Mouse (Mus musculus): ENCODE results near the gene Nxpe4. TPM values are rescaled to one million over a fixed set of nuclear protein-coding genes. Genes with fewer than 3 reads are reported as not detected.
"Not testable (repeated sequence)": the region's sequence is repeated elsewhere in the genome, so short reads cannot be mapped to it uniquely, and the experiment has no call there.

Gene Nxpe4
- polyA plus RNA-seq (2015; fragmentation: Nextera tagmentation; extraction: Ambion mirVana): 7.4 and 7.8 TPM in 2 replicates

GRCm38 (mm10) chr9:48161505-48162192 is at the start of gene Nxpe4:
Gene Nxpe4, plus strand, starts transcription at chr9:48162023.
- peak within 1 kb of the TSS; percentile 68 for H3K4me2 ChIP-seq (ENCODE audit: low read length)
- no peak within 1 kb of the TSS for H3K27ac ChIP-seq (ENCODE audit: low read length)
- H3K36me3 ChIP-seq (ENCODE audit: control insufficient read depth, insufficient read depth): no peaks in the 10 kb centered on the region
- no peaks in the 10 kb centered on the region for H3K9me3 ChIP-seq (ENCODE audit: control insufficient read depth, low read length)
- peaks cover 7% of the 10 kb centered on the region for H3K4me1 ChIP-seq (replicated peaks; ENCODE audit: control insufficient read depth, insufficient read depth, low read length)
- peak; percentile 89 for ATAC-seq
- 31% methylated on average over 12 of the region's 12 CpGs for WGBS
- H3K9ac ChIP-seq (replicated peaks; ENCODE audit: low read depth, low read length): peak within 1 kb of the TSS; percentile 44
- peak within 1 kb of the TSS; percentile 49 for H3K4me3 ChIP-seq (replicated peaks; ENCODE audit: low read length)
- 0 out of 2 replicates have a peak, but pooled peaks cover 3% of the 10 kb centered on the region for H3K27me3 ChIP-seq (replicated peaks; ENCODE audit: control insufficient read depth, insufficient read depth, low read length)

- Histone ChIP-seq H3K36me3 (ENCODE audit: control insufficient read depth, insufficient read depth) (no peaks in the 10 kb centered on the region), H3K9me3 (ENCODE audit: control insufficient read depth, low read length) (no peaks in the 10 kb centered on the region), H3K4me3 (replicated peaks; ENCODE audit: low read length) (no peak overlapping the region), H3K27ac (ENCODE audit: low read length) (no peak overlapping the region), H3K27me3 (replicated peaks; ENCODE audit: control insufficient read depth, insufficient read depth, low read length) (0 out of 2 replicates have a peak, but pooled peaks cover 7% of the 10 kb centered on the region), H3K9ac (replicated peaks; ENCODE audit: low read depth, low read length) (no peak overlapping the region), H3K4me1 (replicated peaks; ENCODE audit: control insufficient read depth, insufficient read depth, low read length) (no peaks in the 10 kb centered on the region), H3K4me2 (ENCODE audit: low read length) (no peak overlapping the region)
- 50% methylated on average over 3 of the region's 3 CpGs for WGBS
- ATAC-seq: no peak
Observed at GRCm38 (mm10) chr9:48126815-48127214, 35.0 kb upstream of the Nxpe4 start.

DNA sequence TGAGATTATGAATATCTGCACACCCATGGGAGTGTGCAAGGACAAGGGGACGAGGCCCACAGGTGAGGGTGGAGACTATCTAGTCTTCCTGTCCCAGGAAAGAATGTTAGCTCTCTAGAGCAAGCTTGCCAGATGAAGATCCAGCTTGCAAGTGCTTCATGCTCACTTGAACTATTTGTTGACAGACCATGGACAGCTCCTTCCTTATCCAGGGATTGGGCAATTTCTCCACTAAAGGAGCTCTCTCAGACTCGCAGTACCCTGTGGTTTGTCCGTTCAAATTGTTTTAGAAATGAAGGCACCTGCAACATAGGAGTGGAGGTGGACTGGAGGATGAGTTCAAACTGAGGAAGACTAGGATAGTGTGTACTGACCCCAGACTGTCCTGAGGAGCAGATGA is 24.3 kb upstream of the Nxpe4 start:
- H3K4me1 ChIP-seq (replicated peaks; ENCODE audit: control insufficient read depth, insufficient read depth, low read length): peaks cover 3% of the 10 kb centered on the region; the same call in 1 of the 2 replicates
- H3K36me3 ChIP-seq (ENCODE audit: control insufficient read depth, insufficient read depth): no peaks in the 10 kb centered on the region
- no peak overlapping the region for H3K27ac ChIP-seq (ENCODE audit: low read length)
- 55% methylated on average over 3 of the region's 3 CpGs for WGBS
- no peak overlapping the region for H3K9ac ChIP-seq (replicated peaks; ENCODE audit: low read depth, low read length)
- no peak overlapping the region for H3K4me3 ChIP-seq (replicated peaks; ENCODE audit: low read length)
- H3K9me3 ChIP-seq (ENCODE audit: control insufficient read depth, low read length): no peaks in the 10 kb centered on the region
- no peak overlapping the region for H3K4me2 ChIP-seq (ENCODE audit: low read length)
- peaks cover 30% of the 10 kb centered on the region for H3K27me3 ChIP-seq (replicated peaks; ENCODE audit: control insufficient read depth, insufficient read depth, low read length)
- ATAC-seq: no peak

- ATAC-seq: no peak
- no peaks in the 10 kb centered on the region for H3K9me3 ChIP-seq (ENCODE audit: control insufficient read depth, low read length)
- H3K27me3 ChIP-seq (replicated peaks; ENCODE audit: control insufficient read depth, insufficient read depth, low read length): peaks cover 33% of the 10 kb centered on the region
- H3K4me2 ChIP-seq (ENCODE audit: low read length): no peak overlapping the region
- 7% methylated on average over 8 of the region's 8 CpGs for WGBS
- peaks cover 3% of the 10 kb centered on the region; the same call in 1 of the 2 replicates for H3K4me1 ChIP-seq (replicated peaks; ENCODE audit: control insufficient read depth, insufficient read depth, low read length)
- H3K36me3 ChIP-seq (ENCODE audit: control insufficient read depth, insufficient read depth): no peaks in the 10 kb centered on the region
- H3K9ac ChIP-seq (replicated peaks; ENCODE audit: low read depth, low read length): no peak overlapping the region
- H3K27ac ChIP-seq (ENCODE audit: low read length): no peak overlapping the region
- H3K4me3 ChIP-seq (replicated peaks; ENCODE audit: low read length): no peak overlapping the region
Observed at GRCm38 (mm10) chr9:48140485-48141411, 21.1 kb upstream of the Nxpe4 start.

GRCm38 (mm10) chr9:48142646-48143045 is 19.2 kb upstream of the Nxpe4 start:
- Histone ChIP-seq H3K9me3 (ENCODE audit: control insufficient read depth, low read length) (no peaks in the 10 kb centered on the region), H3K9ac (replicated peaks; ENCODE audit: low read depth, low read length) (no peak overlapping the region), H3K27ac (ENCODE audit: low read length) (no peak overlapping the region), H3K27me3 (replicated peaks; ENCODE audit: control insufficient read depth, insufficient read depth, low read length) (peaks cover 22% of the 10 kb centered on the region; the same call in 1 of the 2 replicates), H3K4me3 (replicated peaks; ENCODE audit: low read length) (no peak overlapping the region), H3K36me3 (ENCODE audit: control insufficient read depth, insufficient read depth) (no peaks in the 10 kb centered on the region), H3K4me2 (ENCODE audit: low read length) (no peak overlapping the region), H3K4me1 (replicated peaks; ENCODE audit: control insufficient read depth, insufficient read depth, low read length) (peaks cover 3% of the 10 kb centered on the region; the same call in 1 of the 2 replicates)
- no peak for ATAC-seq
- WGBS: 64% methylated on average over 6 of the region's 6 CpGs

- H3K4me3 ChIP-seq (replicated peaks; ENCODE audit: low read length): no peak overlapping the region
Observed at GRCm38 (mm10) chr9:48146761-48147160, 15.1 kb upstream of the Nxpe4 start.

DNA sequence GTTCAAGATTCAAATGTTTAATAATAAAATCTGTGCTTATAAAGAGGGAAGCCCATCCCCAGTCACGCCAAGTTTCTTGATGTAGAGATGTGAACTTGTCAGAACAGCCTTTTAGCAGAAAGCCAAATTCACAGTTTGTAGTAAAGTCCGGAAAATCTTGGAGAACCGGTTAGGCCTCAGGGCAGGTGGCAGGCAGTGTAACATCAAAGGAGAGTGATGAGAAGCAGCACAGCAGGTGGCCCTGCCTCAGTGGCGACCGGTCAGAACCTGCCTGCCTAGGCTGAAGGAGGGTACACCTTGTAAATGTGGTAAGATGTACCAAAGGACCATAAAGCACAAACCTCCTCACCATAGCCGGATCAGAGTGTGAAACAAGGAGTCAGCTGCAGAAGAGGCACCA is 4.7 kb downstream of the Nxpe4 start:
- not testable (repeated sequence) for H3K4me3 ChIP-seq (replicated peaks; ENCODE audit: low read length); H3K4me1 ChIP-seq (replicated peaks; ENCODE audit: control insufficient read depth, insufficient read depth, low read length); H3K9ac ChIP-seq (replicated peaks; ENCODE audit: low read depth, low read length); H3K36me3 ChIP-seq (ENCODE audit: control insufficient read depth, insufficient read depth); H3K9me3 ChIP-seq (ENCODE audit: control insufficient read depth, low read length); H3K27ac ChIP-seq (ENCODE audit: low read length); ATAC-seq; H3K27me3 ChIP-seq (replicated peaks; ENCODE audit: control insufficient read depth, insufficient read depth, low read length); H3K4me2 ChIP-seq (ENCODE audit: low read length)
- WGBS: 73% methylated on average over 6 of the region's 6 CpGs

More at GRCm38 (mm10) chr9:48146761-48147160, 15.1 kb upstream of the Nxpe4 start:
- Histone ChIP-seq H3K27ac (ENCODE audit: low read length) (no peak overlapping the region), H3K9me3 (ENCODE audit: control insufficient read depth, low read length) (no peaks in the 10 kb centered on the region), H3K36me3 (ENCODE audit: control insufficient read depth, insufficient read depth) (no peaks in the 10 kb centered on the region), H3K4me1 (replicated peaks; ENCODE audit: control insufficient read depth, insufficient read depth, low read length) (no peaks in the 10 kb centered on the region), H3K27me3 (replicated peaks; ENCODE audit: control insufficient read depth, insufficient read depth, low read length) (peaks cover 11% of the 10 kb centered on the region), H3K4me2 (ENCODE audit: low read length) (no peak overlapping the region), H3K9ac (replicated peaks; ENCODE audit: low read depth, low read length) (no peak overlapping the region)
- ATAC-seq: no peak
- 82% methylated on average over 3 of the region's 3 CpGs for WGBS

DNA sequence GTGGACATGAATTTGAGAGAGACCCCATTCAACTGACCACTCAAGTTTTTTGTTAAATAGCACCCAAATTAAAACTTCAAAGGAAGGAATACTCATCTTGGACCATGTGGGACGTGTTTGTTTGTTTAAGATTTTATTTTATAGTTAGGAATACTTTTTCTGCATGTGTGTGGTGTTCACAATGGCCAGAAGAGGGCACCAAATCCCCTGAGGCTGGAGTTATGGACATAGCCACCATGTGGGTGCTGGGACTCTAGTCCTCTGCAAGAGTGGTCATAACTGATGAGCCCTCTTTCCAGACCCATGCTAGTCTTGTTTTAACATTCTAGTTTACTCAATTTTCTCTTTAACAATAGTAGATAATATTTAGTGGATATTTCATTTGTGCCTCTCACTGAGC is 14.9 kb downstream of the Nxpe4 start:
- ATAC-seq: no peak
- H3K4me3 ChIP-seq (replicated peaks; ENCODE audit: low read length): no peak overlapping the region
- WGBS: 64% methylated on average over 1 of the region's 1 CpGs

DNA sequence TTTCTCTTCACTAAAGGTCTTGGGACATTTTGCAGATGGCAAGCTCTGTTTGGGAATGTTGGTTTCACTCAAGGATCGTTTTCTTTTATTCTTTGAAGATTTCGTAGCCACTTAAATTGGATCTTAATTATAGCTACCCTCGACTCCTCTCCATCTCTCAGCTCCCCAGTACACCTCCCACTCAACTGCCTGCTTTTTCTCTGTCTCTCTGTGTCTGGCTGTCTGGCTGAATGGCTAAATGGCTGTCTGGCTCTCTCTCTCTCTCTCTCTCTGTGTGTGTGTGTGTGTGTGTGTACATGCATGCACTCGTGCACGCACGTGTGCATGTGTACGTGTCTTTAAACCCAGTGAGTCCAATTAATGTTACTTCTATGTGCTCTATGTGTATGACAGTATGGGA is 19.5 kb downstream of the Nxpe4 start:
- Histone ChIP-seq H3K36me3 (ENCODE audit: control insufficient read depth, insufficient read depth) (no peaks in the 10 kb centered on the region), H3K27ac (ENCODE audit: low read length) (no peak overlapping the region), H3K9me3 (ENCODE audit: control insufficient read depth, low read length) (no peaks in the 10 kb centered on the region), H3K4me3 (replicated peaks; ENCODE audit: low read length) (no peak overlapping the region), H3K27me3 (replicated peaks; ENCODE audit: control insufficient read depth, insufficient read depth, low read length) (no peaks in the 10 kb centered on the region), H3K9ac (replicated peaks; ENCODE audit: low read depth, low read length) (no peak overlapping the region), H3K4me2 (ENCODE audit: low read length) (no peak overlapping the region), H3K4me1 (replicated peaks; ENCODE audit: control insufficient read depth, insufficient read depth, low read length) (peaks cover 4% of the 10 kb centered on the region; the same call in 1 of the 2 replicates)
- ATAC-seq: no peak
- WGBS: 80% methylated on average over 7 of the region's 7 CpGs

More for the DNA sequence above, 14.9 kb downstream of the Nxpe4 start:
- Histone ChIP-seq H3K4me1 (replicated peaks; ENCODE audit: control insufficient read depth, insufficient read depth, low read length) (no peaks in the 10 kb centered on the region), H3K36me3 (ENCODE audit: control insufficient read depth, insufficient read depth) (no peaks in the 10 kb centered on the region), H3K27ac (ENCODE audit: low read length) (no peak overlapping the region), H3K9me3 (ENCODE audit: control insufficient read depth, low read length) (no peaks in the 10 kb centered on the region), H3K9ac (replicated peaks; ENCODE audit: low read depth, low read length) (no peak overlapping the region), H3K4me2 (ENCODE audit: low read length) (no peak overlapping the region), H3K27me3 (replicated peaks; ENCODE audit: control insufficient read depth, insufficient read depth, low read length) (no peaks in the 10 kb centered on the region)
